Mouse (Mus musculus) hindlimb bud, embryonic 11.5 days (tissue): ENCODE data around the gene Srgap3.

ENCODE experiments used
- DNase-seq: peaks from one replicate; pipeline ENCODE4 v3.0.0-alpha.2; 2012; ENCODE audit warnings: low read depth, low spot score; ENCODE audit errors: extremely low spot score

Srgap3 gene

GRCm38 (mm10) chr6:112820298-112820992, 126.6 kb downstream of the Srgap3 start:
- no peak for DNase-seq

DNA sequence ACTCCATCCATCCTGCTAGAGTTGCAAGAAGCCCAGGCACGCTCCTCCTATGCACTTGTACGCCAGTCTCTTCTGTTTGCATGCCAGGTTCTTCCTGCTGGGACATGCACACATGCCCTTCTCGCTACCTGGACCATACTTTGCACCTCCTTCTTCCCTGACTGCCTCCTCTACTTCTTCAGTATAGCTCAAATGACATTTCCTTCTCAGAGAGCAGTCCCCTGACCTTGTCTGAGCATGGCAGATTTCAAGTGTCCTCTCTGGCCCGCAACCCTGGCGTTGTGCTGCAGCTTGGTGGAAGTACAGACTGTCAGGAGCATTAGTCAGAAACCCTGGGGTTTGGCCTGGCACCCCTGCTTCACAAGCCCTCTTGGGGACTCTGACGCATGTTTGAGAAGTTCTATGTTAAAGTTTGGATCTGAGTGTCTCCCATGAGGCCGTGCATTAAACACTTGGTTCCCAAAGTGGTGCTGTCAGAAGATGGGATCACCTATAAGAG, 128.6 kb downstream of the Srgap3 start:
- no peak for DNase-seq

- no peak for DNase-seq
These were observed 131.5 kb downstream of the Srgap3 start for GRCm38 (mm10) chr6:112815604-112816003.

- no peak for DNase-seq
These were observed 132.5 kb downstream of the Srgap3 start for GRCm38 (mm10) chr6:112814525-112815086.

DNA sequence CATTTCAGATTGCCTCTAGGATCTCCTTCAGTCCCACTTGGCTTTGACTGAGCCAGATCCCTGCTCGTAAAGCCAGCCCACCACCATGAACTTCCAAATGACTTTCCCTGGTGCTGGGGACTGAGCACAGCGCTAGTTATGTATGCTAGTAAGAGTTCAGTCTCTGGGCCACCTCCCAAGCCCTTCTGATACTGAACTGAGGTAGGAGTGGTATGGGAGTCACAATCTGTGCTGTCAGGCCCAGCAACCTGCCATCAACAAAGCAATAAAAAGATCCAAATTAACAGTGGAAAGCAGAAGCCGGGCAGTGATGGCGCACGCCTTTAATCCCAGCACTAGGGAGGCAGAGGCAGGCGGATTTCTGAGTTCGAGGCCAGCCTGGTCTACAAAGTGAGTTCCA, 134.2 kb downstream of the Srgap3 start:
- DNase-seq, result no peak

GRCm38 (mm10) chr6:112810521-112810830, 136.6 kb downstream of the Srgap3 start:
- DNase-seq, result no peak

DNA sequence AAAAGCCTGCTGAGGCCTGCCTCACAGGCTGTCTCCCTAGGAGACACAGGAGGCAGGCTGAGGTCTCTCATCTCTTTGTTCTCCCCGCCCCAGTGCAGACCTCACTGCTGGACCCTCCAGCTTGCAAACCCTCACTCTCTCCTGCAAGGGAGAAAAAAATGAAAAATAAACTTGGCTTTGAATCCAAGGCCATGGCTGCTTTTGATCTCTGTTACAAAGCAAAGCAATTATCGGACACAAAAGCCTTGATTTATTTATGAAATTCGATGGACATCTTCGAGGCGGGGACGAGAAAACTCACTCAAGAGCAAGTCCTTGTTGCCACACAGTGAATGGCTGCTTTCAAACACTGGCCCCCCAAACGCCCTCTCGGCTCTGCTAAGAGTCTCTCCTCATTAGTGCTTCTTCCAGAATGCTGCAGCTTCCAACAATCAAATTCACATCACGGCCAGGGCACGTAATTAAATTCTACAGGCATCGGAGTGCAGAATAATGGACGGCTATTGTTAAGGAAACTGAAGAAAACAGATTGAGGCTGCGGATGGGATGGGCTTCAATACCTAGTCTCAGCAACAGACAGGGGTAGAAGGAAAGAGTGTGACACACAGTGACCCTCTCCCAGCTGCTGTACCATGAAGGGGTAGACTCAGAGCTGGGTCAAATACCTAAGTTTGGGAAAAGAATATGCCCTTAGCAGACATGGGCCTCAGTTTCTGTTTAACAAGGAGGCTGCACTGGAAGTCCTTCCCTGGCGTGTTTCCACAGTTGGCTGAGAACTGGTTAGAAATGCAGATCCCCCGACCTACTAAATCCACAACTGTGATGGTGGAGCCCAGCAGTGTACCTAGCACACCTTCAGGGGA, 137.2 kb downstream of the Srgap3 start:
- DNase-seq, result no peak

GRCm38 (mm10) chr6:112808738-112809137, 138.3 kb downstream of the Srgap3 start:
- no peak for DNase-seq

- no peak for DNase-seq
These were observed 145.1 kb downstream of the Srgap3 start for GRCm38 (mm10) chr6:112801917-112802316.

DNA sequence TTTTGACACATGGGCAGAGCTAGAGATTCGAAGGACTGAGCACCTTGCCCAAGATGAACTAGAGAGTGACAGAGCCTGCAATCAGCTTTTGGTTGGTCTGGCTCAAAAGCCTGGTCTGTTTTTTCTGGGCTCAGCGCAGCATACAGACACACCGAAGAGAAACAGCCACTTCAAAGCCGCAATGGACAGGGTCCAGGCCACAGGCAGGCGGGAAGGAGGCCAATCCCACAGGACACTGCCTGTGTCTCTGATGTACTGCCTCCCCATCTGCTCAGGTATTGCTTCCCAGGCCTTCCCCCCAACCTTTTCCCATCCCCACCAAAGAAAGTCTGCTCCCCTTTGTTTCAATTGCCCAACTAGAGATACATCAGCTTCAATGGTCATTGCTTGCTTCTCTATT, 148.7 kb downstream of the Srgap3 start:
- DNase-seq, result no peak

GRCm38 (mm10) chr6:112796607-112797006, 150.5 kb downstream of the Srgap3 start:
- no peak for DNase-seq

DNA sequence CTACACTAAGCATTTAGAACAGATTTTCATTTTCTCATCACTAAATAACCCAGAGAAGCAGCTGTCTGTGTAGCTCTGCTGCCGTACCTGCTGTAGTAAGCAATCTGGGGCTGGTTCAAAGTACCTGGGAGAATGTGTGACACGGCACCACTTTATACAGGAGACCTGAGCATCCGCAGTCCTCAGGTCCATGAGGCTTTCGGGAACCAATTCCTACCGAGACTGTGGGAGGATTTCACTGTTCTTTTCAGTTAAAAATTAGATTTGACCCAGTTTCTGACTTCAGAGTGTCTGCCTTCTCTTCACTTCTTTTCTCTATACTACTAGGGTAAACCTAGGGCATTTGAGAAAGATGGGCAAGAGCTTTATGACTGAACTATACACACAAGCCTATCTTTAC, 153.2 kb downstream of the Srgap3 start:
- no peak for DNase-seq

DNA sequence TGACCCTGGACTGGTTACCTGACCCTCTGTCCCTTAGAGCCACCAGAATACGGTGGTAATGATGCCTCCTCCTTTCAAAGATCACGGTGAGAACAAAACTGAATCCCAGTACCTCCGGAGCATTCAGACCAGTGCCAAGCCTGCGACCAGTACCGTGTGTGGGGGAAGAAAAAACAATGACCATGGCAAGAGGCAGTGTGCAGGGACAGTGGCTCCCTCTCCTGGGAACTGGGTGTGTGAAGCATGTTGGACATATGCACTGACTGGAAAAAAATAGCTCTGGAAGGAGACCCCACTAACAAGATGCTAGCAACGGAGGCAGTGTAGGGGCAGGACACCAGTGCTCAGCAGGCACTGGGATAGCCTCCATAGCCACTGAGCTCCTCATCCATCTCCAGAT, 157.2 kb downstream of the Srgap3 start:
- DNase-seq, result no peak

DNA sequence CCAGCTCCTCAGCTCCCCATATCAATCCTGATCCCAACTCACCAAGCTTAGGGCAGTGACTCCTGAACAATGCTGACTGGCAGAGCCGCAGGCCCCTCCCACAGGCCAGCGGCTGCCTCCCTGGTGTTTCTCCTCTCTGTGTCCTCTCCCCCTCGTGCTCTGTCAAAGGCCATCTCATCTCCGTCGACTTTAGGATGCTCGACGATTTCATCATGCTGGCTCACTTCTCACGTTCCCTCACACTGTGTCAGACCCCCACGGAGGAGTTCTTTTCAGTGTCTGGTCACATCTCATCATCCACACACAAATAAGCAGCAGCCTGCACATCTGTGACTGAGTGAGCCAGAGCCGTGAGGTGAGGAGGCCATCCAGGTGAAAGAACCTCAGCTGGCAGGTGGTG, 158.4 kb downstream of the Srgap3 start:
- DNase-seq, result no peak

- no peak for DNase-seq
These were observed 158.9 kb downstream of the Srgap3 start for GRCm38 (mm10) chr6:112788174-112788573.

DNA sequence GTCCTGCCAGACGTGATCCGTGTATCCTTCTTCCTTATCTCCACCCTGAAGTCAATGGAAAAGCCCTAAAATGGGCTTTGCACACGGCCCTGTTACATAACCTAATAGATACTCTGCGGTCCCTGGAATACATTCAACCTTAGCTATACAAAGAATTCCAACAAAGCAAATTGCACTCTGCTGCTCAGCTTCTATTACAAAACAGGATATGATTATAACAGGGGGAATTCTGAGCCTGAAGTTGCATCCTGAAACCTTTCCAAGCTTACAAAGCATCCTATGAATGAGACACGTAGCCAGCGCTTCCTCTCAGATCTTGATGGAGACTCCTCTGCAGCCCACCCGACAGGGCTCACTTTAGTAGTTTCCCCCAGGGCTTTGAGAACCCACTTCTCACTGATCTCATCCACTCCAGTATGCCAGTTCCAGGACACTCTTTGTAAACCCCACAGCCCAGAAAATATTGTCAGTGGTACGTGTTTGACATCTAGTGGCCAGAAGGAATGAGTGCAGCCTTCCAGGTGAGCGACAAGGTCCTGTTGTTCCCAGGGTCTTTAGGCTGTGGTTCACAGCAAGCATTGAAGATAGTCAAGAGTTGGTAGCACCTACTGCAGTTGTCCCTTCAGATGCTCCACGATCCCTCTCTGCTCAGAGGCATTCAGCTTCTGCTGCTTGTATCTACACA, 165.5 kb downstream of the Srgap3 start:
- DNase-seq, result no peak

DNA sequence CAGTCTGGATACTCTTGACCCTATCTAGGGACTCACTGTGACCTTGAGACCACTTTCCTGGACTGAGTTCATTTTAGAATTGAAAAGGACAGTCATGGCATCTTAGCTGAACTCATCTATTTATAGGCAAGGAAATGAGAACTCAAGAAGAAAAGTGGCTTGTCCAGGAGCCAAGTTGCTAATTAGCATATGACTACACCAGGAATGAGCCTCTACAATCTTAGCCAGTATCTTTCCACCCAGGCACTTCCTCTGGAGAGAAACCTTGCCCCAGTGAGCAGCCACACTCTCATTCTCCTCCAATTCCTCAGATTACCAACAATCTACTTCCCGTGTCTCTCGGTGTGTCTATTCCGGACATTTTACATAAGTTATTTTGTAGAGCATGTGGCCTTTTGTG, 168.9 kb downstream of the Srgap3 start:
- DNase-seq, result no peak

DNA sequence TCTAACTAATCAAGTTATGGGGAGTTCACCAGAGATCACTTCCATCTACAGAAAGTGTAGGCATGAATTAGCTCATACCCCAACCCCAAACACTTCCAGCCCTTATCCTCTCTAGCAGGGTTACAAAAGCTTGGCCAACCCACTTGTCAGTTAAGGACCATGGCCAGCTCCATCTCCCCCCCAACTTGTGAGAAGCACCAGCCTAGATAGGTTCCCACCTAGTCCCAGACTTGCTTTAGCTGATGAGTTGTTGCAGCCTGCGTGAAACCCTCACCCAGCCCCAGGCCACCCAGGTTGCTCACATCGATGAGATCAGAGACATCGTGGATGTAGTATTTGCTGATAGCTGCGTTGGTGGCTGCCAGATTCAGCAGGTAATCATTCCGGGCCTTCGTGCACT, 170.3 kb downstream of the Srgap3 start:
- no peak for DNase-seq

GRCm38 (mm10) chr6:112773754-112774153, 173.3 kb downstream of the Srgap3 start:
- DNase-seq, result no peak

- DNase-seq, result no peak
These were observed 176.1 kb downstream of the Srgap3 start for GRCm38 (mm10) chr6:112770996-112771395.

GRCm38 (mm10) chr6:112758541-112758940, 188.5 kb downstream of the Srgap3 start:
- DNase-seq, result no peak
